Mouse (Mus musculus): ENCODE results near the gene Gatd1.

GRCm38 (mm10) chr7:141417731-141418681 lies 4.1 kb upstream of the Gatd1 start:
- no peak for TF ChIP-seq CTCF (IDR thresholded peaks at IDR 0.05; ENCODE audit: control insufficient read depth, insufficient read depth, insufficient replicate concordance, low read depth, low read length)
- TF ChIP-seq POLR2A (IDR thresholded peaks at IDR 0.05; ENCODE audit: control insufficient read depth, low read depth, low read length): no peak
